Mouse (Mus musculus) heart, embryonic 10.5 days (tissue): Measurements from ENCODE around the gene St7. TPM values are rescaled to one million over a fixed set of nuclear protein-coding genes. Genes with fewer than 3 reads are reported as not detected.

ENCODE experiments used
- DNase-seq: peaks from one replicate; pipeline ENCODE4 v3.0.0-alpha.2; 2017; ENCODE audit warnings: low spot score
- H3K27ac ChIP-seq: fragments of 300-500 bp; sonication (generic); 2 replicates; pipeline ENCODE4 v1.5.1; 2016; ENCODE audit warnings: mild to moderate bottlenecking
- H3K27me3 ChIP-seq: fragments of 300-500 bp; sonication (generic); 2 replicates; pipeline ENCODE4 v1.6.1; 2016; ENCODE audit warnings: mild to moderate bottlenecking; ENCODE audit not compliant: poor library complexity, insufficient read depth, severe bottlenecking
- H3K36me3 ChIP-seq: fragments of 300-500 bp; sonication (generic); 2 replicates; pipeline ENCODE4 v1.6.1; 2016; ENCODE audit warnings: mild to moderate bottlenecking, moderate library complexity
- H3K4me1 ChIP-seq: fragments of 300-500 bp; sonication (generic); 2 replicates; pipeline ENCODE4 v1.6.1; 2016; ENCODE audit warnings: mild to moderate bottlenecking
- H3K4me3 ChIP-seq: fragments of 300-500 bp; sonication (generic); 2 replicates; pipeline ENCODE4 v1.5.1; 2016; ENCODE audit warnings: mild to moderate bottlenecking, moderate library complexity
- H3K9me3 ChIP-seq: fragments of 300-500 bp; sonication (generic); 2 replicates; pipeline ENCODE4 v1.6.1; 2016; ENCODE audit warnings: mild to moderate bottlenecking, moderate library complexity
- WGBS: fragments of 180-500 bp; shearing (Covaris S2); methylation state at CpG from one replicate; pipeline ENCODE4 v1.1.7; 2016; 5-methylcytosine and 5-hydroxymethylcytosine counted together
- polyA plus RNA-seq: library from polyadenylated mRNA; unstranded; fragments of >200 nt; fragmentation: Nextera tagmentation; extraction: Ambion mirVana; gene quantifications from 2 replicates; pipeline ENCODE4 v1.2.1, GENCODE M21; 2016

Gene St7
- polyA plus RNA-seq, result 24.0 and 24.9 TPM in 2 replicates

GRCm38 (mm10) chr6:17692647-17693046 is at the start of gene St7:
TSS of gene St7 (plus strand) at chr6:17692933.
- H3K9me3 ChIP-seq, result no peaks in the 10 kb centered on the region
- H3K27ac ChIP-seq, result peak within 1 kb of the TSS; percentile 99
- H3K4me3 ChIP-seq, result peak within 1 kb of the TSS; percentile 90
- no peak for DNase-seq
- no peaks in the 10 kb centered on the region for H3K27me3 ChIP-seq
- WGBS, result 77% methylated on average over 7 of the region's 7 CpGs
- 0 out of 2 replicates have a peak, but pooled peaks cover 9% of the 10 kb centered on the region for H3K4me1 ChIP-seq
- H3K36me3 ChIP-seq, result peaks cover 6% of the 10 kb centered on the region; the same call in 1 of the 2 replicates

- H3K4me3 ChIP-seq, result no peak overlapping the region
- H3K4me1 ChIP-seq, result peaks cover 18% of the 10 kb centered on the region
- H3K27ac ChIP-seq, result no peak overlapping the region
- H3K9me3 ChIP-seq, result no peaks in the 10 kb centered on the region
- peaks cover 27% of the 10 kb centered on the region for H3K36me3 ChIP-seq
- 40% methylated on average over 3 of the region's 3 CpGs for WGBS
- no peak for DNase-seq
- H3K27me3 ChIP-seq, result no peaks in the 10 kb centered on the region
Measured at GRCm38 (mm10) chr6:17646107-17646506, 46.6 kb upstream of the St7 start.

- WGBS, result 75% methylated on average over 2 of the region's 2 CpGs
- Histone ChIP-seq H3K4me1 (no peaks in the 10 kb centered on the region), H3K36me3 (peaks cover 61% of the 10 kb centered on the region), H3K27me3 (no peaks in the 10 kb centered on the region), H3K27ac (no peak overlapping the region), H3K9me3 (no peaks in the 10 kb centered on the region), H3K4me3 (no peak overlapping the region)
- DNase-seq, result no peak
Measured at GRCm38 (mm10) chr6:17652132-17652531, 40.6 kb upstream of the St7 start.

DNA sequence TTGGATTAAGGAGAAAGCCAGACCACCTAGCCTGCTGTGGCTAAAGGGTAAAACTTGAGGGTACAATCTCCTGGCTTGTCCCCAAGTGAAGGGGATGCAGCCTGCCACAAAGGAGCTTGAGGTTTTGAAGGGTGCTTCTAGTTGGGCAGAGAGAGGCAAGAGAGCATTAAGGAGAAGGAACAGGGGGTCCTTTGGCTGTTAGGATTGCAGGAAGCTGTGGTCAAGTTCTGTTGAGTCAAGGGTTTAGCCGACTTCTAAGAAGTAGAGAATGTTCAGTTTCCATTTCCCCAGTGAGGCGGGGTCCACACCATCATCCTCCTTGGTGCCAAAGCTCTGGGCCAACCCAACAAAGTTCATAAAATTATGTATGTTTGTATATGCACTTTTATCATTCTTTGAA is 37.7 kb upstream of the St7 start:
- Histone ChIP-seq H3K36me3 (peaks cover 51% of the 10 kb centered on the region), H3K4me3 (no peak overlapping the region), H3K27ac (no peak overlapping the region), H3K9me3 (no peaks in the 10 kb centered on the region), H3K4me1 (no peaks in the 10 kb centered on the region), H3K27me3 (no peaks in the 10 kb centered on the region)
- no peak for DNase-seq
- WGBS, result 88% methylated on average over 2 of the region's 2 CpGs

DNA sequence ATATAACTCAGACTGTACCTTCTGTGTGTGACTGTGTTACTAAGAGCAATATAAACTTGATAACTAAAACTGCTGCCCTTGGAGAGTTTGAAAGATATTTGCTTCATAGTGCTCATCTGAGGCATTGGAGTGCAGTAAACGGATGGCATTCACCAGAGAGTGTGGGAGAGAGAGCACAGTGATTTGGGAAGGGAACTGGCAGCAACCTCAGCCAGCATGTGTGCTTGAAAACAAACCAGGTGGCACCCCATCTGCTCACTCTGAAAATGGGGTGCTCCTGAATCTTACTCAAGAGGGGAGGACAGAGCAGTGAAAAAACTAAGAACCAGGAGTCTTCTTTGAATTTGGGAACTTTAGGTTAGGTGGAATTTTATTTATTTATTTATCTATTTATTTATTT is 35.4 kb upstream of the St7 start:
- no peaks in the 10 kb centered on the region for H3K9me3 ChIP-seq
- H3K4me1 ChIP-seq, result no peaks in the 10 kb centered on the region
- H3K27ac ChIP-seq, result no peak overlapping the region
- 83% methylated on average over 1 of the region's 1 CpGs for WGBS
- H3K4me3 ChIP-seq, result no peak overlapping the region
- no peak for DNase-seq
- H3K36me3 ChIP-seq, result peaks cover 48% of the 10 kb centered on the region
- no peaks in the 10 kb centered on the region for H3K27me3 ChIP-seq

DNA sequence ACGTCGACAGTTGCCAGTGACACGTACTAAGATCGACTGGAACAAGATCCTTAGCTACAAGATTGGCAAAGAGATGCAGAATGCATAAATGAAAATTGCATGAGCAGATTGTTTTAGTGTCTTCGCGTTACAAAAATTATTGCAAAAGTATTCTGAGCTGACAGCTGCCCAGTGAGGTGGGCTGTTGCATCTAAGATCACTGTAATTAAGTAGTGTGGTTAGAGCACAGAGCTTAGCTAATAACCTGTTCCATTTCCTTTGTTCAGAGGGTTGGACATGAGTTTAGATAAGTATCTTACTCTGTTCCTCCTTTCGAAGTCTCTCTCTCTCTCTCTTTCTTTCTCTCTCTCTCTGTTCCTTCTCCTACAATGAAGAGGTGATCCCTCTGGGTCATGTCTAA is 27.4 kb upstream of the St7 start:
- no peaks in the 10 kb centered on the region for H3K4me1 ChIP-seq
- 89% methylated on average over 7 of the region's 7 CpGs for WGBS
- H3K27ac ChIP-seq, result no peak overlapping the region
- H3K4me3 ChIP-seq, result no peak overlapping the region
- no peak for DNase-seq
- H3K9me3 ChIP-seq, result no peaks in the 10 kb centered on the region
- H3K27me3 ChIP-seq, result no peaks in the 10 kb centered on the region
- H3K36me3 ChIP-seq, result peaks cover 60% of the 10 kb centered on the region

GRCm38 (mm10) chr6:17666024-17666423 is 26.7 kb upstream of the St7 start:
- Histone ChIP-seq H3K4me3 (no peak overlapping the region), H3K9me3 (no peaks in the 10 kb centered on the region), H3K36me3 (peaks cover 60% of the 10 kb centered on the region), H3K4me1 (no peaks in the 10 kb centered on the region), H3K27ac (no peak overlapping the region), H3K27me3 (no peaks in the 10 kb centered on the region)
- DNase-seq, result no peak

DNA sequence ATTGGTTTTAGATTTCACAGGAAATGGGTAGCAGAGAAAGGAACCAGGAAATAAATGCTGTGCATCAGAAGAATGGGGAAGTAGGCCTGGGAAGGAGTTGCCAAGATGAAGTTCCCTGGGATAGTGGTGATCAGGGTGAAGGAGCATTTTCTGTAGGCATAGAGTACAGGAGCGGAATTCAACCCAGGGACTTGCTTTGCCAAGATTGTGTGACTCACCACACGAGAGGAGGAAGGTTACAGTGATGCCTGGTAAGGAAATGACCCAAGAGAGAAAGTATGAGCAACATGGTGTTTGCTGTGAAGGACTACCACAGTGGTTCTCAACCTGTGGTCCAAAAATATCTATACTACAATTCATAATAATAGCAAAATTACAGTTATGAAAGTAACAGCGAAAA is 24.9 kb upstream of the St7 start:
- WGBS, result 93% methylated on average over 3 of the region's 3 CpGs
- Histone ChIP-seq H3K27ac (no peak overlapping the region), H3K4me1 (no peaks in the 10 kb centered on the region; the same call in 1 of the 2 replicates), H3K36me3 (peaks cover 43% of the 10 kb centered on the region), H3K9me3 (no peaks in the 10 kb centered on the region), H3K4me3 (no peak overlapping the region), H3K27me3 (no peaks in the 10 kb centered on the region)
- DNase-seq, result no peak

GRCm38 (mm10) chr6:17668334-17668733 is 24.4 kb upstream of the St7 start:
- no peaks in the 10 kb centered on the region; the same call in 1 of the 2 replicates for H3K4me1 ChIP-seq
- no peak for DNase-seq
- H3K27ac ChIP-seq, result no peak overlapping the region
- no peak overlapping the region for H3K4me3 ChIP-seq
- H3K9me3 ChIP-seq, result no peaks in the 10 kb centered on the region
- H3K27me3 ChIP-seq, result no peaks in the 10 kb centered on the region
- 96% methylated on average over 12 of the region's 12 CpGs for WGBS
- peaks cover 38% of the 10 kb centered on the region for H3K36me3 ChIP-seq

DNA sequence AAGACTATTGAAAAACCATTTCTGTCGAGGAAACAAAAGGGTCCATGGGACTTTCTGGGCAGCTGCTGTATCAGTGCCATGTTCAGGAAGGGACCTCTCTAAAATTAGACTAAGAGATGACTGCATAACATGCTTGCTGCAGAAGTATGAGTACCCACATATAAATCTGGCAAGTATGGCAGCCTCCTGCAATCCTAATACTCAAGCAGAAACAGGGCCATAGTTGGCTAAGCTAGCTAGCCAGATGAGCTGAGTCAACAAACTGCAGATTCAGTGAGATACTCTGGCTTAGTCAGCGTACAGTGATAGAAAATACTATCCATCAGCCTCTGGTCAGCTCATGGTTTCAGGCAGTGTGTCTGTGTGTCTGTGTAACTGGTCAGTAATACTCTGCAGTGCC is 22.9 kb upstream of the St7 start:
- 89% methylated on average over 2 of the region's 2 CpGs for WGBS
- H3K27me3 ChIP-seq, result no peaks in the 10 kb centered on the region
- DNase-seq, result no peak

GRCm38 (mm10) chr6:17675019-17675756 is 17.5 kb upstream of the St7 start:
- no peaks in the 10 kb centered on the region for H3K36me3 ChIP-seq
- no peak overlapping the region for H3K4me3 ChIP-seq
- H3K9me3 ChIP-seq, result no peaks in the 10 kb centered on the region
- H3K27me3 ChIP-seq, result no peaks in the 10 kb centered on the region
- peaks cover under 1% of the 10 kb centered on the region; the same call in 1 of the 2 replicates for H3K4me1 ChIP-seq
- 25% methylated on average over 11 of the region's 12 CpGs for WGBS
- DNase-seq, result peak; percentile 85
- no peak overlapping the region for H3K27ac ChIP-seq

More for the DNA sequence above, 22.9 kb upstream of the St7 start:
- Histone ChIP-seq H3K27ac (no peak overlapping the region), H3K4me1 (no peaks in the 10 kb centered on the region; the same call in 1 of the 2 replicates), H3K4me3 (no peak overlapping the region), H3K9me3 (no peaks in the 10 kb centered on the region), H3K36me3 (peaks cover 25% of the 10 kb centered on the region)

DNA sequence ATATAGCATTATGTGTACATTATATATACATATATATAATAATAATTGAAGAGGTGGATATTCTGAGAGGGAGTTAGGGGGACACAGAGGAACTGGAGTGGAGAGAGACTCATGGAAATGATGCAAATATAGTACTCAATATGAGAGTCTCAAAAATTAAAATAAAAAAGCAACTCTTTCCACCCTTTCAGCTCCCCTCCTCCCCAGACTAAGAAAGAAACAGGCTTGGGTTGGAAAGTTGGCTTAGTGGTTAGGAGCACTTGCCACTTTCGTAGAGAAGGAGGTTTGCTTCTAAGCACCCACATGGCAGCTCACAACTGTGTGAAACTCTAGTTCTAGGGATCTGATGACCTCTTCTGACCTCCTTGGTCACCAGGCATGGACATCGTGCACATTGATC is 15.7 kb upstream of the St7 start:
- Histone ChIP-seq H3K4me3 (no peak overlapping the region), H3K36me3 (no peaks in the 10 kb centered on the region), H3K27me3 (no peaks in the 10 kb centered on the region), H3K9me3 (peaks cover 6% of the 10 kb centered on the region), H3K4me1 (peaks cover 6% of the 10 kb centered on the region; the same call in 1 of the 2 replicates), H3K27ac (no peak overlapping the region)
- DNase-seq, result no peak
- 76% methylated on average over 2 of the region's 2 CpGs for WGBS

DNA sequence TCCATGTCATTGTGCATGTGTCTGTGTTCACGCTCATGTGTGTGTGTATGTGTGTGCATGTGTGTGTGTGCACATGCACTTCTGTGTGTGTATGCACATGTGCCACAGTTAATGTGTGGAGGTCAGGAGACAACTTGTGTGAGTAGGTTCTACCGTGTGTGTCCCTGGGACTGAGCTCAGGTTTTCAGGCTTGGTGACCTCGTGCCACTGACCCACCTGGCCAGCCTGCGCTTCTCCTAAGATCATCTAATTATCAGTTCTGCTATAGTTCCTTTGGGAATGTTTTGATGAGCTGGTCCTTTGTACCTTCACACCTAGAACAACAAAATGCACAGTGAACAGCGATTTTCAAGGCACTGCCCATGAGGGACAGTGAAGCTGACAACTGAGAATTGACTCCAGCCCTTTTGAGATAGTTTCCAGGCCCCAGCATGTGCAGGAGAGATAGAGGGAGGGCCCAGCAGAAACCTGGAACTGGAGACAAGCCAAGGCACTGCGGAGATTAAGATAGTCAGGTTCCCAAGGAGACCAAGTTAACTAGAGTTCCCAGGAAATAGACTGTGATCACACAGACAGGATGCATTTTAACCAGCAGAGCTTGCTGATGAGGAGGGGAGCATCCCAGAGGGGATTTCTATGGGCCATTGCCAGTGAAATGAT is 12.3 kb upstream of the St7 start:
- 64% methylated on average over 6 of the region's 6 CpGs for WGBS
- Histone ChIP-seq H3K4me3 (no peak overlapping the region), H3K27me3 (no peaks in the 10 kb centered on the region), H3K4me1 (peaks cover 6% of the 10 kb centered on the region; the same call in 1 of the 2 replicates), H3K36me3 (no peaks in the 10 kb centered on the region), H3K27ac (no peak overlapping the region), H3K9me3 (peaks cover 6% of the 10 kb centered on the region)
- DNase-seq, result no peak
